Mouse (Mus musculus): Measurements from ENCODE around the gene Itih4.

Gene Itih4

DNA sequence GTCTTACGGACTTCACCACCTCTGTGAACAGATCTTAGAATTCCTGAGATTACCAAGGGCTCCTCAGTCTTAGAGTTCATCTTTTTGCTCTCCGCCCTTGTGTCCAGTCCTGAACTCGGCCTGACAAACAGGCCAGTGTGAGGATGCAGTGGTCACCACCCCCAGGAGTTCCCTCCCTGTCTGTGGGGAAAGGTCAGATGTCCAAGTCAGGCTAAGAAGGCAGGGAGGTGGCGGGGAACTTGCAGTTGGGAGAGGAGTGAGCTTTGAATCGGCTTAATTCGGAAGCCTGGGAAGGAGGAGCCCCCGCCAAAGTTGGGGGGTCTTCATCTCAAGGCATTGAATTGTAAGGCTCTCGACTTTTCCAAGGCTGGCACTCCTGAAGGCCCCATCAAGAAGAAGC, 6.0 kb upstream of the Itih4 start:
- no peak for DNase-seq

DNA sequence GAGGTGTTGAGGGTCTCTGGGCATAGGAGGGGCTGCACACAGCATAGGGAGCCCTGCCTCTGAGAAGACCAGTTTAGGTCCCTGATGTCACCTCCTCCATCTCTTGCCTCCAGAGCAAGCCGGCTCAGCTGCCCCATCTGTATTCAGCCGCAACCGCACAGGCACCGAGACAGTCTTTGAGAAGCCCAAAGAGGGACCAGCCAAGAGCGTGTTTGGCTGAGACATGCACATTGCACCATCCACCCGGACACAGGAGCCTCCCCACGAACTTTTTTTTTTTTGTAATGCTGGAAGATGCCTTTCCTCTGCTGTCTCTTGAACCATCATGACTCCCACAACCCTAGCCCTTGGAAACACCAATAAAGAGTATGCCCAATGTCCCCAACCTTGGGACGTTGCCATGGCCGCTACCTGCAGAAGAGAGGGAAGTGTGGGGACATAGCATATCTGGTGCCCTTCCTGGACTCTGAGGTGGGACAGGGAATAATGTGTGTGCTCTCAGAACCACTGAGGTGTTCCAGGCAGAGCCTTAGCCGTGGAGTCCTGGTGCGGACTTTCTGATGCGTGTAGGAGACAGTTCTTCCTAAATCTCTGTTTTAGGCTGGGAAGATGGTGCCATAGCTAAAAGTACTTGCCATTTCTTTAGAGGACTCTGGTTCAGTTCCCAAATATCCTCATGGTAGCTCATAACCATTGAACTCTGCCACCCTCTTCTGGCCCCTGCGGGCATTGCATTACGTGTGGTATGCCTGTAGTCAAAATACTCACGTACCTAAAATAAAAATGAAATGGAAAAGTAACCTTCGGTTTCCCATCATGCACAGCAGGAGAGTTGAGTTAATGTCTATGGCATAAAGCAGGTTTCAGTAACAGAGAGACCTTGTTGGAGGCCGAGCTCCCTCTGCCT, 5.2 kb upstream of the Itih4 start:
- DNase-seq: peak; percentile 23 to 47

DNA sequence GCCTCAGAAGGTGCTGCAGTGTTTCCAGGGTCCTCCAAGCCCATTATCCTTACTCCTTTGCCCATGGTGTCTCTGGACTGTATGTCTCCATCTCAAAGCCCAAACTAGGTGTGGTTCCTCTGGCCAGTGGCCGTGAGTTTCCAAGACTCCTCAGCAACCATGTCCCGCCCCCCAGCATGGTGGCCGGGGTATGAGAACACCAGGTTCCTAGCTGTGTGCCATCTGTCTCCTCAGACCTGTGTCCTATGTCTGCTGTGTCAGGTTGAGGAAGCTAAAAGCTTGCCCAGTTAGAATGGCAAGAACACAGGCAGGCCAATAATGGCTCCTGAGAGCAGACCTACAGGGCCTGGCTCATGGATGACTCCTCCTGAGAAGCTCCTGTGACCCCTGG, 4.6 kb upstream of the Itih4 start:
- no peak for DNase-seq

DNA sequence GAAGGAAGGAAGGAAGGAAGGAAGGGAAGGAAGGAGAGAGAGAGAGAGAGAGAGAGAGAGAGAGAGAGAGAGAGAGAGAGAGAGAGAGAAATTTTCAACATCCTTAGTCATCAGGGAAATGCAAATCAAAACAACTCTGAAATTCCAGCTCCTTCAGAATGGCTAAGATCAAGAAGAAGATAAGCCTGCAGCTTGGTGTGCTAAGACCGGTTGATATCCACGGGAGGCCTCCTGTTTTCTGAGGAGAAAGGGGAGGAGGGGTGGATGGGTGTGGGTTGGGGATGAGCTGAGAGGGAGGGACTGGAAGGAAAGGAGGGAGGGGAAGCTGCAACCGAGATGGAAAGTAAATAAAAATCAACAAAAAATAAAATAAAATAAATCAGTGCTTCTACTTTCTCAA, 978 bp upstream of the Itih4 start:
- DNase-seq: no peak

DNA sequence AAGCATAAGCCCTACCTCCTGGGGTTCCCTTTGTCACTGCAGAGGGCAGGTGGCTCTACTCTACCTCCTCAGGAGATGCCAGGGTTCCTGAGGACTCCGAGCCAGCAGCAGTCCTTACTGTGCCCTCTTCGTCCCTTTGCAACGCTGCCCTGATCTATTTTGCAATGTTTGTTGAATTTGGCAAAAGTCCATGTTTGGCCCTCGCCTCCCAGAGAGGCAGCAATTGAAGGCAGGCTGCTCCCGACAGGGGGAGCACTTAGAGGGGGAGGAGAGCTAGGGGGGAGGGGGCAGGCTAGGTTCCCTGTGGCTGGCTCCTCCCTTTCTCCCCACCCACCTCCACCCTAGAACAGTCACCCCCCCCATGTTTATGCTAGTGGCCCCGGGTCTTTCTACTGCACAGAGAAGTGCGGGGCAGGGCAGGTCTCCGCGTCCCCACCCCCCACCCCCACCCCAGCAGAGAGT, 2.0 kb downstream of the Itih4 start:
- no peak for DNase-seq

DNA sequence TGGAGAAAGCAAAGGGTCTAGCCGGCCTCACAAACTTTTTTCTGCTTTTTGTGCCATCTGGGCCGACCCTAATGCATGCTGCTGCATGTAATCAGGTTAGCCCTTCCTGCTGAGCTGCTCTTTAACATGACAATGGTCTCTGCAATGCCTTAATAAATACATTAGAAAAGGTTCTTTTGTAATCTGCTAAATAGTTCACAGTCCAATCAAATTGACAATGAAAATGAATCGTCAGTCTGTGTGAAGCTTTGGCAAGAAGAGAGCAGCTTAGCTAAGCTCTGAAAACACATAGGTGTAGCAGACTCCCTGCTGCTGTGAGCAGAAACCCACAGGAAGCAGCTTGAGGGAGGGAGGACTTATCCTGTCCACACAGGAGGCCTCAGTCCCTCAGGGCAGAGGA, 13.7 kb downstream of the Itih4 start:
- no peak for DNase-seq

DNA sequence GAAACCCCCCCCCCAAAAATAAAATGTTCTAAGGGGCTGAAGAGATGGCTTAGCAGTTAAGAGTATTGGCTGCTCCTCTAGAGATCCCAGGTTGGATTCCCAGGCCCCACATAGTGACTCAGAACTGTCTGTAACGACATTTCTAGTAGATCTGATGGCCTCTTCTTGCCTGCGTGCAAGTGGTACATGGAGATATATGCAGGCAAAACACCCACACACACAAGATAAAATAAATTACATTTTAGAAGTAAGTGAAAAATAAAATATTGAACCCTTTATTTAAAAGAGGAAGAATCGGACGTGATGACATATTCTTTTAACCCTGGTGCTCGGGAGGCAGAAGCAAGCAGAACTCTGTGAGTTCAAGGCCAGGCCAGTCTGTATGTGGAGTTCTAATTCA, 16.4 kb downstream of the Itih4 start:
- no peak for DNase-seq

DNA sequence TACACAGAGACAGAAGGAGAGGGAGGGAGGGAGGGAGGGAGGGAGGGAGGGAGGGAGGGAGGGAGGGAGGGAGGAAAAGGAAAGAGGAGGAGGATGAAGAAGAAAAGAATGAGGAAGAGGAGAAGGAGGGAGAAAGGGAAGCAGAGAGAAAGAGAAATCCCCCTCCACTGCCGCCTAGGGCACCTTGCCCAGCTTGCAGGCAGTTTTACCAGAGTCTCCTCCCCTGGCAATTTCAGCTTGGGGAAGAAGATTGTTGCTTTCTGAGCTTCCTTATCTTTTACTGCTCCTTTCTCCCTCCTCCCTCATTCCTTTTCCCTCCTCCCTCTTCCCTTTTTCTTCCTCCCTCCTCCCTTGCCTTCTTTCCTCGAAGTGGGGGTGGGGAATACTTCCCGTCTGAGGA, 16.8 kb downstream of the Itih4 start:
- no peak for DNase-seq

DNA sequence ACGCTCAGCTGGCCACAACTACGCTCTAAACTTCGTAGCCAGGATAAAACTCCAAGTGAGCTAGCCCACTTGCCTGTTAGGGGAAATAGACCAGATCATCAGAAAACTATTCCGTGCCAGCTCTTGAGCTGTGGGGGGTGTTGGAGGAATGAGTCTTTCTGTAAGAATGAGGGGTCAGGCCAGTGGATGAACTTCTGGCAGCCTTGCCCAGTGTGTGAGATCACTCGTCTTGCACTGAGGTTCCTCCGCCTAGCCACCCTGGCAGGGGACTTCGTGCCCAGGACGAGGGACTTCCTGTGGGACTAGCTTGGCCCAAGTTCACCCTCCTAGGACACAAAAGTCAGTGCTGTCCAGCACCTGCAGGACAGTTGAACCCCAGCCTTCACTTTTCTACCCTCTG, 18.0 kb downstream of the Itih4 start:
- DNase-seq: no peak

DNA sequence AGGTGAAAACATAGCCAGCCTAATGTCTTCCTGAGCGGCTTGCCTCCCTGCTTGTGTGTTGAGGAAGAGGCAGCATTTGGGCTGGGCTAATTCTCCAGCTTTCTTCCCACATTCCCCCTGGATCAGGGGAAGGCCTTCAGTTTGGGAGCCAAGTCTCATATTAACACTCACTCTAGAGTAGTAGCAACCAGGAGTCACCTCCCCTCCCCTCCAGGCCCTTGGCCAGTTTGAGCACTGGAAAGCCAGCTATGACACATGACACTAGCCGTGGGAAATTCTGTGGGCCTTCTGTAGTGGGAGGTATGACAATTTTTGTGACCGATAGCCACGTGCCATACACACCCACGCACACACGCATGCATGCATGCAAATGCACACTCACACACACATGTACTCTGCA, 19.7 kb downstream of the Itih4 start:
- DNase-seq: no peak

DNA sequence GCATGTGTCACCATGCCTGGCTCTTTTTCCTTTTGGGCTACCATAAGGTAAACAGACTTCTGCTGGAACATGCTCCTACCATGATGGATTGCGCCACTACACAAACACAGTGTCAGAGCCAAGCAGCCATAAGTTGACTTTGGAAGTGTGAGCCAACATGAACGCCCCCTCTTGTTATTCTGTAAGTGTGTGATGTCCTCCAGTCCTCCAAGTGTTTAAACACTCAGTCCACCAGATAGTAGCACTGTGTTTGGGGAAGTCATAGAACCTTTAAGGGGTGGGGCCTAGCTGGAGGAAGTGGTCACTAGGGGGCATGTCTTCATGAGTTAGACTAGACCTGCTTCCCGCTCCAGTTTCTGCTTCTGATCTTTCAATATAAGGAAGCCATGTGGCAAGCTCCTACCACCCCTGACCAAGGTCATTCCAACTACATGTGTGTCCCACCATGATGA, 21.6 kb downstream of the Itih4 start:
- DNase-seq: peak; percentile 49 to 56

DNA sequence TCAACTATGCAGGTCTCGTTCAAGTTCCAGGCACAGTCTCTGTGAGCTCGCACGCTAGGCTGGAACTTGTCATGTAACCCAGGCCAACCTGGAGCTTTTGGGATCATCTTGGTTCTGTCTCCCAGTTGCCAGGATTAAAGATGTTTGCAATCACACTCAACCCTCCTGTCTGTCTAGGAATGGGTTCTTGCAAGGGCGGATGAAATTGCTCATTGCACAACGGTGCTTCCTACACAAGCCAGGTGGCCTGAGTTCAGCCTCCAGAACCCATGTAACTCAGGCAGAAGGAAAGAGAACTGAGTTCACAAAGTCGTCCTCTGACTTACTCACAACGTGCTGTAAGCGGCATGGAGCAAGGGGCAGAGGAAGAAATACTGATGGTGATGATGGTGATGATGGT, 24.9 kb downstream of the Itih4 start:
- no peak for DNase-seq

DNA sequence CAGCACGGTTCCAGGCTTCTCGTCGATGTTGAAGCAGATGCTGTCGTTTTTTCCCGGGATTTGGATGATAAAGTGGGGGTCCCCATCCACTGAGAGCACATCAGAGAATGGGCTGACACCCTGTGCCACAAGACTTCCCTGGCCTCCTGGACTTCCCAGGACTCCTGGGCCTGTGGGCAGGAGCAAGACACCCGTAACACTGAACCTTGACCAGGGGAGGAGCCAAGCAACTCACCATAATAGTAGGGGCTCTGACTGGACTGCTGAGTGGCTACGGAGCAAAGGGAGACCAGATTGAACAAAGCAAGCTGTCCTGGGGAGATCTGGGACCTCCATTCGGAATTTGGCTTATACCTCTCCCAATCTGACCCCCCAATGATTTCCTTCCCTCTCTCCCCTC, 26.4 kb downstream of the Itih4 start:
- DNase-seq: no peak

DNA sequence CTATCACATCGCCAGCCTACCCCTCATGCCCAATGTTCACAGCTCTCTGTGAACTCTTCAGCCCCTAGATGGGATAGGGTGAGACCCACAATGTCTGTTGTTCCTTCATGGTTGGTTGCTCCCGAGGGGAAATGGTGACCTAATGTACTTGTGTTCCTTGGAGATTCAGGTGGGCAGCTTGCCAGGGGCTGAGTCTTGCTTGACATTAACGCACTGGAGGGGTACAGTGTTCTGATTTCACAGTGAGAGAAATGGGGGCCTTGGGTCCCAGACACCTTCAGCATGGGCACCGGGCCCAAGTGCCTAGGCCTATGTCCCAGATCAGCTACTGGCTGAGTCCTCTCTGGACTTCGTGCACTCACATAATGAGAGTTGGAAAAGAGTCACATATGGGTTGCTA, 27.1 kb downstream of the Itih4 start:
- no peak for DNase-seq

DNA sequence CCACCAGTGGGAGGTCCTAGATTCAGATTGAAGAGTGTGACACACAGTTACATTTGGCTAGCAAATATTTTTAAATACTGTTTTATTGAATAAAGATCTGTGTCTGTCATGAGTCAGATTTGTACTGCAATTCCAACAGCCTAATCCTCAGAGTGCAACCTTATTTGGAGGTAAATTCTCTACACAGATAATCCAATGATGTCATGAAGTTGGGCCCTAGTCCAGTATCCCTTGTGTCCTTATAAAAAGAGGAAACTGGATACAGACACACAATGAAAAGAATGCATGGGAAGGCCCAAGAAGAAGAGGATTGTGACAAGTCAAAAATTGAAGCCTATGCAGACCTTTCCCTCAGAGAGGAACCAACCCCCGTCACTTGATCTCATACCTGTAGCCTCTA, 30.2 kb downstream of the Itih4 start:
- DNase-seq: no peak

DNA sequence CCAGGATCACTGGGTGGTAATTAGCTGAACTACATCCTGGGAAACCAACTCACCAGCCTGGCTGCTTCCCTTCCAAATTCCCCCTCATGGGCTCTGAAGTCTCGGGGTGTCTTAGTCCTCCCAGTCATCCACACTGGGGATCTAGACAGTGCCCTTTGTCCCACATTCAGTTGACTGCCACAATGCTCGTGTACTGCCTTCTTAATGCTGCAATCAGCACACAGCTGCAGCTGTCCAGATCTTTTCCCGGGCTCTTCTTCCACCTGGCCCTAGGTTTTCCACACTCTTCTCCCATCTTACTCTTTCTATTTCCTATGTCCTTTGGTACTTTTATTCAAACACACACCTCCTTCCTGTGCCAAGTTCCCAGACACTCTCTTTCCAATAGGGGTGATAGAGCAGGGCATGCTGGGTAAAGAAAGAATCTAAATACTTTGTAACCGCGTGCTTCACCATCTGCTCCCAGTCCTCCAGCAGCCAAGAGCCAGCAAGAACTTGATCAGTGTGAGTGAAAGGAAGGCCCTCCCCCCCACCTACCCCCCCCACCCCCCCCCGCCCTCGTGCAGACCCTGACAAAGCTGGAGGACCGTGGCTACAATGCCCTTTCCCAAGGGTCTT, 35.9 kb downstream of the Itih4 start:
- DNase-seq: no peak

DNA sequence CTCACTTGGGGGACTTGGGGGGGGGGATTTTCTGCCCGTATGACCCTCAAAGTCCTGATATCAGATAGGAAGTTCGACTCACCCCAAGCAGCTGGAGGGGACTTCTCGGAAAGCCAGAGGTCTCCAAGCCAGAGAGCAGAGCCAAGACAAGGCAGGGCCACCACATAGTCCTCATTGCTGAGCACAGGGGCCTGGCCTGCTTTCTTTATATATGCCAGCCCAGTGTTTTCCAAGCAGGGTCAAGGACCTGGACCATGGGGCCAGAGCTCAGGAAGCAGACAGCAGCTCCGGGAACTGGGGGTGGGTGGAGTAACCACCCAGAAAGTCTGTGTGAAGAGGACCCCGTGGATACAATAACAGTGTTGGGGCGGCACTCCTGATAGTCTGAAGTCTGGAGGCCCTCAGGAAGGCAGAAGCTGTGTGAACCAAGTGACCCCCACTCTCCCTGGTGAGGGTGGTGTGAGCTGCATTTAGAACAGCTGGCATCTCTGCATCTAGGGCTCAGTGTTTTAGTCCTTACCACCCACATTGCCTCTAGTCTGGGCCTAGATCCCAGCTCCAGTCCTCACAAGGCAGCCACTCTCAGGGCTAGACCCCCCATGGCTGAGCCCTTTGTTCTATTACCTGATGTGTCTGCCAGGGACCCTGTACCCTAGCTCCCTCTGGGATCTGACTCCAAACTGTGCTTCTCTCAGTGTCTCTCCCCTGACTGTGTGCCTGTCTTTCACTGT, 37.3 kb downstream of the Itih4 start, which contains the start of gene Itih3:
TSS of gene Itih3 (minus strand) at position 386 of the 731 bp plus-strand sequence.
- no peak for DNase-seq

DNA sequence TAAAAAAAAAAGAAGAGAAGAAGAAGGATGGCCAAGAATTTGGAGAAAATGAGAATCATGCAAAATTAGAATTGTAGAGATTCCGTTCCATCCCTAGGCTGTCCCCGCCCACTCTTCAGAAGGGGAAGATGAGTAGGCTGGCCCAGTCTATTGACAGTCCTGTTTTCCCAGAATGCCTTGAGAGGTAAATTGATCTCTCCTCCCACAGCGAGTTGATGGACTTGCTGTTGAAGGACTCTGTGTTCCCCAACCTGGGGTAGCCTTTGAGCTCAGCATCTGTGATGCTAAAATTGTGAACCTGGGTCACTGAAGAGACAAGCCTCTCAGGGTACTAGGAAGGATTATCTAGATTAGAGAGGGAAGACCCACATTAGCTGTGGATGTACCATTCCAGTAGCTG, 39.2 kb downstream of the Itih4 start:
- no peak for DNase-seq

DNA sequence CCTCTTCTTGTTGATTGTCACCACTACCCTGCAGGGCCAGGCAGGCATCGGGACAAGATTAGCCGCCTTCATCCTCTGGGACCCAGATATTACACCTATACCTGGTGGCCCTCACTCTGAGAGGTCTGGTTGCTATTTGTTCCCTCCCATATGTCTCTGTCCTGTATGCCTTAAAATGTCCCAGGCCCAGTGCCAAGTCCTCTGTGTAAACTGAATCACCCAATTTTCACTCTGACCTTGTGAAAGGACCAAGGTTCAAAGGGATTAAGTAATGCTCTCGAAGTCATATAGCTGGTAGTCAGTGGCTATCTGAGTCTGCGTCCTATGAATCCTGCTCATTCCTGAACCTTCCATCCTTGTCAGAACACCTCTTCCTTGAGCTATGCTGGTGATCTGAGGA, 44.1 kb downstream of the Itih4 start:
- DNase-seq: no peak

DNA sequence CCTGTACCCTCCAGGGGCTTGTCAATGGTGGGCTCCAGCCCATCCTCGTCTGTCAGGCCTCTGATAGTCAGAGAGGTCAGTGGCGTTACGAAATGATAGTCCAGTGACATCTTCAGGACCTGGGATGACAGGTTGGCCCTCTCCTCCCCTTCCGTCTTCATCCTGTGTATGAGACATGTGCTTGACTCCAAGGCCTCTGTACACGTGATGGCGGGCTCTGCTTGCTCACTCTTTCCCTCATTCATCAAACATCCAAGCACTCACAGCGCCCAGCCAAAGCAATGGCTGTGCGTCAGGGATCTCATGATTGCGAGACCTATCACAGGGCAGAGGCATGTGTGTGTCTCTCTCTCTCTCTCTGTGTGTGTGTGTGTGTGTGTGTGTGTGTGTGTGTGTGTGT, 47.1 kb downstream of the Itih4 start:
- DNase-seq: no peak

DNA sequence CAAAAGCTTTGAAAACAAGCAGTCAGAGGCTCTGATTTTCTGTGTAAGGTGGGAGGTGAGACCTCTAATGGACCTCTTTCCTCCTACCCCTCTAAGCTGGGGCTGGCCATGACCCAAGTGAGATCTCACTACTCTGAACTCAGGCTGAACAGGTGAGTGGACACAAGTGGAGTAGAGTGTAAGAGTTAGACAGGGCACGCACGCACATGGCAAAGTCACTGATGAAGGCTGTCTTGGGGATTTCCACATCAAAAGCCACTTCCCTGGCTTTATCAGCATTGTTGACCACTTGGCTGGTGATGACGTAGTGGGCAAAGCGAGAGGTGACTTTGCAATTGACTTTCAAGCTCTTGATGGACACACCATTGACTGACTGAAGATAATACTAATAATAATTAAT, 56.0 kb downstream of the Itih4 start:
- DNase-seq: no peak

DNA sequence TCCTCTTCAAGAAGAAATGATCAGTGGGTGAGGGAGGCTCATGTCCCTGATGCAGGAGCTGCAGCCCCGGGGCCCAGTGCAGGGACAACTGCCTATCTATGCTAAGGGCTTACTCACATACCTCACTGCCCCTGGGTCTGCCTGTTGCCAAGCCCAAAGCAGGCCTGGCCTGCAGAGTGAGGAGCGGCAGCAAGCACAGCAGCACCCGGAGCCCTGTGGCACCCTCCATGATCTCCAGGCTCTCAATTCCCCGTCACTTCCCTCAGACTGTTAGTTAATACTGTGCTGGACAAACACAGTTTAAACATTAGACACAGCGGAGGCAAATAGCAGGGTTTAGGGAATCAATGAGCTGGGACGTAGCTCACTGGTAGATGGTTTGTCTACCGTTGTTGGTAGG, 56.8 kb downstream of the Itih4 start, which contains the start of gene Itih1:
TSS of gene Itih1 (minus strand) at position 252 of the 400 bp plus-strand sequence.
- no peak for DNase-seq

DNA sequence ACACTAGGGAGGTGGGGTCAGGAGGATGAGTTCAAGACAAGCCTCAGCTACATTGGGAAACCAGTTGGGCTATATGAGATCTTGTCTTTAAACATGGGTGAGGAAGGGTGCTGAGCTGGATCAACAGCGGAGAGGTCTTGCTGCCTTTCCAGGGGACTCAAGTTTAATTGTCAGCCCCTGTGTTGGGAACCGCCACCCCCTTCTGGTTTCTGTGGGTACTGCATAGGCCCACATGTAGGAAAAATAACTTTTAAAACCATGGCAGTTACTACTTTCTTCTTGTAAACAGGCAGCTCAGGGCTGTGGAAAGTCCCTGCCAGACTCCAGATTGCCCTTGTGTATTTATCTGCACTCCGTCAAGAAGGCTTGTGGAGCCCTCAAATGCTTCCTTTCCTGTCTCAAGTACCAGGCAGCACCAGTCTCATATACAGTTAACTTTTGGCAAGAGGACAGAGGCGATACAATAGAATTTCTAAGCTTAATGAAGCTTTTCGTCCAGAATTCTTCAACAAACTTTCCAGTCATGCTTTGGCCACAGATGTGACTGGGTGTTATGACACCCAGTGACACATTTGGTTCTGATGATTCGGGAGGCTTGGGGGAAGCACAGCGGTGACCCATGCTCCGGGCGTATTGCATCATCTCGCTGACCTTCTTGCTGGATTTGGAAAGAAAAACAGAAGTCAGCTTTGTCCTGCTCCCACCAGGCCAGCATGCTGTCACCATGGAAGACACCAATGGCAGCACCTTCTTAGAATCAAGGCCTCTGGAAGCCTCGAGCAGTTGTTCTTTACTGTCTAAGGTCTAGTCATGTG, 57.8 kb downstream of the Itih4 start:
- peak; percentile 57 to 69 for DNase-seq
